Mouse (Mus musculus): ENCODE measurements around the gene Vmn2r115. TPM values are rescaled to one million over a fixed set of nuclear protein-coding genes. Genes with fewer than 3 reads are reported as not detected.
"Not testable (repeated sequence)": the region's sequence is repeated elsewhere in the genome, so short reads cannot be mapped to it uniquely, and the experiment has no call there.

Gene Vmn2r115
- not detected in 2 replicates for polyA plus RNA-seq (2015; fragmentation: Nextera tagmentation; extraction: Ambion mirVana)

- not testable (repeated sequence) for H3K4me2 ChIP-seq (replicated peaks; ENCODE audit: low read depth, low read length); H3K4me3 ChIP-seq (ENCODE audit: low read depth, low read length); DNase-seq (ENCODE audit: low spot score); H3K9me3 ChIP-seq (ENCODE audit: low read length); H3K27ac ChIP-seq (ENCODE audit: low read length); H3K9ac ChIP-seq (replicated peaks; ENCODE audit: low read depth); H3K36me3 ChIP-seq (ENCODE audit: insufficient read depth, low read length); ATAC-seq; H3K27me3 ChIP-seq (replicated peaks; ENCODE audit: insufficient read depth, low read length); H3K4me1 ChIP-seq (ENCODE audit: insufficient read depth, low read depth, low read length)
- 43% methylated on average over 2 of the region's 2 CpGs for WGBS
Observed at GRCm38 (mm10) chr17:23343441-23343840, at the start of gene Vmn2r115. Vmn2r115 (plus strand) TSS chr17:23343741.

- H3K9me3 ChIP-seq (ENCODE audit: low read length), result not testable (repeated sequence)
Observed at GRCm38 (mm10) chr17:23312437-23312836, 31.1 kb upstream of the Vmn2r115 start, which contains the start of gene Vmn2r114. Vmn2r114 (minus strand) TSS chr17:23312537.

GRCm38 (mm10) chr17:23330657-23331056 is 12.9 kb upstream of the Vmn2r115 start:
- TF ChIP-seq EP300 (IDR thresholded peaks at IDR 0.05), result no peak
- no peak for TF ChIP-seq CTCF (IDR thresholded peaks at IDR 0.05)
- no peak for ATAC-seq
- no peaks in the 10 kb centered on the region for H3K27me3 ChIP-seq (replicated peaks; ENCODE audit: insufficient read depth, low read length)
- no peaks in the 10 kb centered on the region for H3K4me1 ChIP-seq (ENCODE audit: insufficient read depth, low read depth, low read length)
- no peaks in the 10 kb centered on the region for H3K36me3 ChIP-seq (ENCODE audit: insufficient read depth, low read length)
- H3K4me3 ChIP-seq (ENCODE audit: low read depth, low read length), result no peak overlapping the region
- DNase-seq (ENCODE audit: low spot score), result no peak
- H3K9me3 ChIP-seq (ENCODE audit: low read length), result no peaks in the 10 kb centered on the region
- no peak overlapping the region for H3K27ac ChIP-seq (ENCODE audit: low read length)
- H3K4me2 ChIP-seq (replicated peaks; ENCODE audit: low read depth, low read length), result no peak overlapping the region
- no peak overlapping the region for H3K9ac ChIP-seq (replicated peaks; ENCODE audit: low read depth)
- WGBS, result 72% methylated on average over 6 of the region's 6 CpGs

More at GRCm38 (mm10) chr17:23312437-23312836, 31.1 kb upstream of the Vmn2r115 start, which contains the start of gene Vmn2r114:
- not testable (repeated sequence) for H3K9ac ChIP-seq (replicated peaks; ENCODE audit: low read depth); ATAC-seq; H3K36me3 ChIP-seq (ENCODE audit: insufficient read depth, low read length); H3K27me3 ChIP-seq (replicated peaks; ENCODE audit: insufficient read depth, low read length); DNase-seq (ENCODE audit: low spot score); H3K4me2 ChIP-seq (replicated peaks; ENCODE audit: low read depth, low read length); H3K4me1 ChIP-seq (ENCODE audit: insufficient read depth, low read depth, low read length); H3K27ac ChIP-seq (ENCODE audit: low read length); H3K4me3 ChIP-seq (ENCODE audit: low read depth, low read length)
- 59% methylated on average over 2 of the region's 2 CpGs for WGBS

GRCm38 (mm10) chr17:23351644-23352043 is 8.1 kb downstream of the Vmn2r115 start:
- H3K9ac ChIP-seq (replicated peaks; ENCODE audit: low read depth), result no peak overlapping the region
- no peaks in the 10 kb centered on the region for H3K4me1 ChIP-seq (ENCODE audit: insufficient read depth, low read depth, low read length)
- H3K36me3 ChIP-seq (ENCODE audit: insufficient read depth, low read length), result no peaks in the 10 kb centered on the region
- no peak for ATAC-seq
- no peak overlapping the region for H3K27ac ChIP-seq (ENCODE audit: low read length)
- no peaks in the 10 kb centered on the region for H3K27me3 ChIP-seq (replicated peaks; ENCODE audit: insufficient read depth, low read length)
- no peaks in the 10 kb centered on the region for H3K9me3 ChIP-seq (ENCODE audit: low read length)
- no peak overlapping the region for H3K4me2 ChIP-seq (replicated peaks; ENCODE audit: low read depth, low read length)
- WGBS, result 25% methylated on average over 1 of the region's 1 CpGs
- H3K4me3 ChIP-seq (ENCODE audit: low read depth, low read length), result no peak overlapping the region
- DNase-seq (ENCODE audit: low spot score), result no peak
- TF ChIP-seq EP300 (IDR thresholded peaks at IDR 0.05), result no peak
- TF ChIP-seq CTCF (IDR thresholded peaks at IDR 0.05), result no peak

GRCm38 (mm10) chr17:23384304-23384703 is 40.8 kb downstream of the Vmn2r115 start, which contains the start of gene Vmn2r116:
Vmn2r116 (plus strand) TSS chr17:23384604.
- not testable (repeated sequence) for DNase-seq (ENCODE audit: low spot score); H3K4me1 ChIP-seq (ENCODE audit: insufficient read depth, low read depth, low read length); H3K9me3 ChIP-seq (ENCODE audit: low read length); H3K27ac ChIP-seq (ENCODE audit: low read length); H3K36me3 ChIP-seq (ENCODE audit: insufficient read depth, low read length); ATAC-seq; H3K4me2 ChIP-seq (replicated peaks; ENCODE audit: low read depth, low read length); H3K27me3 ChIP-seq (replicated peaks; ENCODE audit: insufficient read depth, low read length); H3K4me3 ChIP-seq (ENCODE audit: low read depth, low read length); H3K9ac ChIP-seq (replicated peaks; ENCODE audit: low read depth)

Other genes with a start within 250 kb of the Vmn2r115 start
- 7.5 and 8.0 TPM in 2 replicates for gene Zfp40, start 150.5 kb upstream of the Vmn2r115 start, polyA plus RNA-seq (2015; fragmentation: Nextera tagmentation; extraction: Ambion mirVana)
- gene Vmn2r114, start 31.2 kb upstream of the Vmn2r115 start, polyA plus RNA-seq (2015; fragmentation: Nextera tagmentation; extraction: Ambion mirVana), result not detected in 2 replicates
- gene Vmn2r116, start 40.9 kb downstream of the Vmn2r115 start, polyA plus RNA-seq (2015; fragmentation: Nextera tagmentation; extraction: Ambion mirVana), result not detected in 2 replicates
- not detected in 2 replicates for gene Vmn2r117, start 136.0 kb downstream of the Vmn2r115 start, polyA plus RNA-seq (2015; fragmentation: Nextera tagmentation; extraction: Ambion mirVana)
- 10.5 and 11.5 TPM in 2 replicates for gene Zfp213, start 220.5 kb downstream of the Vmn2r115 start, polyA plus RNA-seq (2015; fragmentation: Nextera tagmentation; extraction: Ambion mirVana)